Mouse (Mus musculus) gastrocnemius, adult 18-20 months (tissue): ENCODE measurements around the gene Arhgdib. TPM values are rescaled to one million over a fixed set of nuclear protein-coding genes. Genes with fewer than 3 reads are reported as not detected.
"Not testable (repeated sequence)": the region's sequence is repeated elsewhere in the genome, so short reads cannot be mapped to it uniquely, and the experiment has no call there.

ENCODE experiments used
- DNase-seq: peaks from one replicate; pipeline ENCODE4 v3.0.0; 2021; ENCODE audit warnings: low spot score
- long read RNA-seq, 2 experiments: library from polyadenylated mRNA; stranded (forward); transcript quantifications; one replicate each; pipeline ENCODE4 v2.0.0; 2021
- total RNA-seq, 2 experiments: library from RNA; stranded (reverse); gene quantifications; 2 replicates each; pipeline ENCODE4 v1.2.3; 2021

Gene Arhgdib
- 10 to 100 TPM in 1 of 2 experiments, 1 to 10 TPM in 1; 5.8 to 10.9 TPM for total RNA-seq
- long read RNA-seq, experiment 1, transcript Arhgdib-201 (6 exons, 1,193 nt) = major isoform, 6 of 9 reads
- long read RNA-seq, experiment 1, partial matches to known transcripts = 1 of 9 reads
- long read RNA-seq, experiment 1, other reads (novel, unspliced or antisense) = 0 of 9 reads
- long read RNA-seq, experiment 2, partial matches to known transcripts = 0 of 2 reads
- long read RNA-seq, experiment 2, other reads (novel, unspliced or antisense) = 0 of 2 reads

DNA sequence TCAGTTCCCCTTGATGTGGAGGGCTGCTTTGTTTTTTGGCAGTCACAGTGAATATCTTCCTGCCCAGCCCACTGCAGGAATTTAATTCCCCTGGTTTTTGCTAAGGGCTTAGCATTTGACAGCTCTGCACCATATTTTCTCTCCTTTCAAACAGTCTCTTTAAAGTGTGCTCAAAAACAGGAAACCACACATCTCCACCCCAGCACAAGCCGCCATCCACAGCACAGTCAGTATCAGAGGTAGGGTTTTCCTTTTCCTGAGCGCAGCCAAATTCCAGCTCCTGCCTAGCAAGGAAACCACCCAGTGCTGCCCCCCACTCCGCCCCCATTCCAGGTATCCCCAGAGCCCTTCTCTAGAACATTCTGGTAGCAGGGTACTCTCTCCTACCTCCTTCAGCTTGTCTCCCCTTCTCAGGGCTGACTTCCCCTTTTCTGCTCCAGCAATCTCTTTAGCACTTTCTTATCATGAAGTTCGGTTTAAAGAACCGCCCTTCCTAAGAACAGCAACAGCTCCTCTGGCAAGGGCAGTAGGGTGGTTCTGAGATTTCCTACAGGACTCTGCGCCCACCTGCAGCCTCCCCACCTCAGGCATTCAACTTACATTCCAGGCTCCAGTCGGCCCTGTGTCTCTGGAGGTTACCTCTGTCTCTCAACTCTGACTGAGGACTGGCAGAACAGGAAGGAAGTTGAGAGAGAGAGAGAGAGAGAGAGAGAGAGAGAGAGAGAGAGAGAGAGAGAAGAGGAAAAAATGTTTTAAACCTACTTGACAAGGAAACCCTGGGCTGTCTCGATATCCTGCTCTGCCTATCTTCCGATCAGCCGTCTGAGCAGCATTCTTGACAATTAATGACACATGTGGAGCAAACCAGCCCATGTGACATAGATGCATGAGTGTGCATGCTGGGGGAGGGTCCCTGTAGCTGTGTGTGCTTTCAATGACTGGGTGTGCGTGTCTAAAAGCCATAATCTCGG lies at the start of gene Arhgdib:
TSS of gene Arhgdib (minus strand) at position 849 of the 971 bp plus-strand sequence.
- DNase-seq = no peak

- no peak for DNase-seq
Observed at GRCm38 (mm10) chr6:136990557-136990956, 48.9 kb upstream of the Arhgdib start.

- DNase-seq = no peak
Observed at GRCm38 (mm10) chr6:136989824-136990497, 48.3 kb upstream of the Arhgdib start.

DNA sequence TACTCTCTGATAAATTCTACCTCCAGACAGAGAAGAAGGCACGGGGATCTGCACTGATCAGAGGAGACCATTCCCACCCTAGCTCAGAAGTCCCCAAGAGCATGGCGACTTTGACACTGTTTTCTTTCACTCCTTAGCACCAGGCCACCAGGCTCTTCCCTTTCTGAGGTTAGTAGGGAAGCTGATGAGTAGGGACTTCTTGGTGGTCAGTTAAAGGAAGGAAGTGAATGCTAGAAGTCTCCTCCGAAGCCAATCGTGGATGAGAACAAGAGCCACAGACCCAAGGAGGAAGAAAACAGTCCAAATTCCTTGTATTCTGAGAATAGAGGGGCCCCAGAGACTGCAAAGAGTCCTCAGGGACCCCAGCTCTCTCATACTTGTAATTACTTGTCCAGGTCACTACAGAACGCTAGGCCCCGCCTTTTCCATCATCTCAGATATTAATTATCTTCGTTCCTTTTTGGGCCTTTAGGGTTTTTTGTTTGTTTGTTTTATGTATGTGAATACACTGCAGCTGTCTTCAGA lies 46.9 kb upstream of the Arhgdib start:
- DNase-seq = no peak

- no peak for DNase-seq
Observed at GRCm38 (mm10) chr6:136986718-136987117, 45.0 kb upstream of the Arhgdib start.

DNA sequence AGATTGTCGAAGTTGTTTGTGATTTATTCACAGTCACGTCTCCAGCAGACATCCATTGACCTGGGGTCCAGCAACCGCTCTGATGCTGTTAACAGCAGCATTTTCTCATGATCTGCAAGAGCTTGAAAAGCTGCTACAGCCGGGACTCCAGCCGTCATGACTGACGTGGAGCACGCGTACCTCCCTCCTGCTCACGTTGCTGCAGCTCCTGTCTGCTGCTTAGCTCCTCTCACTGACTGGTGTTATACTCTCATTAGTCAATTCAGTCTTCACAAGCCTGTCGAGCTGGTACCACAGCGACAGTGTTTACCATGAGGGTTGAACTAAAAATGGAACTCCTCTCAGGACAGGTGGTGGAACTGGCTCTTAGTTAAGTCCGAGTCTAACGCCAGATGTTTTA lies 44.3 kb upstream of the Arhgdib start:
- DNase-seq = no peak

GRCm38 (mm10) chr6:136983201-136983600 lies 41.5 kb upstream of the Arhgdib start:
- DNase-seq = no peak

DNA sequence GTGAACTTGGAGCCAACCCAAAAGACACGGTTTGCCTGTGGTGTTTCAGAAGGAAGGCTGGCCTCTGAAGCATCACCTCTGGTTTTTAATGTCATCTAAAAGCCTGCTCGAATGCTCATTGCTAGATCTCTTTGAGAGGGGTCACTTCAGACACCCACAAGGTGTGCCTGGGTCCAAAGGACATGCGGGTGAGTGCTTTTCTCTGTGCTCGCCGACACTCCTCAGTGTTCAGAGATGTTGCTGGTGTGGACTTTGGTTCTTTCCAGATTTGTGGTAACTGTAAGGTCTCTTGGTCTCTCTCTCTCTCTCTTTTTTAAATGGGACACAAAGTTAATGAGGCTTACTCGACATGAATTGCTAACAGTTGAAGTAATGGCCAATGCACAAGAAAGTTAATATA lies 40.9 kb upstream of the Arhgdib start:
- no peak for DNase-seq

- DNase-seq = no peak
Observed at GRCm38 (mm10) chr6:136980331-136980746, 38.6 kb upstream of the Arhgdib start.

- DNase-seq = no peak
Observed at GRCm38 (mm10) chr6:136979274-136980082, 37.8 kb upstream of the Arhgdib start.

- DNase-seq = not testable (repeated sequence)
Observed at GRCm38 (mm10) chr6:136968877-136969276, 27.2 kb upstream of the Arhgdib start.

GRCm38 (mm10) chr6:136967466-136967865 lies 25.8 kb upstream of the Arhgdib start:
- no peak for DNase-seq

- no peak for DNase-seq
Observed at GRCm38 (mm10) chr6:136965912-136966311, 24.2 kb upstream of the Arhgdib start.

GRCm38 (mm10) chr6:136964609-136965510 lies 23.2 kb upstream of the Arhgdib start:
- DNase-seq = no peak

DNA sequence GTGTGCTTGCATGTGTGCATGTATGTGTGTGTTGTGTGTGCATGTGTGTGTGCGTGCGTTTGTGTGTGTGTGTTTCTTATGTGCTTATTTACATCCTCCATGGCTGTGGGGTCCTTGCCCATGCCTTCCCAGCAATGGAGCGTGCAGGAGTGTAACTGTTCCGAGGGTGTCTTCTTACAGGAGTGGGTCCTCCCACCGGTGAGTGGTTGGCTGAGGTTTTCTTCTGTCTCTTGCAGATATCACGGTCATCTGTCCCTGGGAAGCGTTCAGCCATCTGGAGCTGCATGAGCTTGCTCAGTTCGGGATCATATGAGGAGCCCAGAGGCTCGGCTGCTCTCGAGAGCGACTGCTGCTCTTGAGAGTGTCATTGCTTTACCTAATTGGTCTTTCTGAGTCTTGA lies 21.3 kb upstream of the Arhgdib start:
- no peak for DNase-seq

DNA sequence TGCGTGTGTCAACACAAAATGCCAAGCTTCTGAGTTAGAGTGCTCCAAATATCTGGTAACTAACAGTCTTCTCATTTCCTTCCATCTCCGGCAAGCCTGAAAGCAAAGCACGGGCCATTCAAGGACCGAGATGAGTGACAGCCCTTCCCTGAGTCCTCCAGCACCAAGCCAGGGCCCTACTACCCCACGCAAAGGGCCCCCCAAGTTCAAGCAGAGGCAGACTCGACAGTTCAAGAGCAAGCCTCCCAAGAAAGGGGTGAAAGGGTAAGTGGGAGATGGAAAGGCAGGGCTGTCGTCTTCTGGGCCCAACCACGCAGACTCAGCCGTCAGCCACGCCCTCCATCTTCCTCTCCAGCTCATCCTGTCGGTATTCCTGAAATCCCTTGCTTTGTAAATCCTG lies 17.4 kb upstream of the Arhgdib start:
- no peak for DNase-seq

GRCm38 (mm10) chr6:136957062-136957461 lies 15.4 kb upstream of the Arhgdib start:
- no peak for DNase-seq

GRCm38 (mm10) chr6:136955240-136955639 lies 13.5 kb upstream of the Arhgdib start:
- DNase-seq = no peak

DNA sequence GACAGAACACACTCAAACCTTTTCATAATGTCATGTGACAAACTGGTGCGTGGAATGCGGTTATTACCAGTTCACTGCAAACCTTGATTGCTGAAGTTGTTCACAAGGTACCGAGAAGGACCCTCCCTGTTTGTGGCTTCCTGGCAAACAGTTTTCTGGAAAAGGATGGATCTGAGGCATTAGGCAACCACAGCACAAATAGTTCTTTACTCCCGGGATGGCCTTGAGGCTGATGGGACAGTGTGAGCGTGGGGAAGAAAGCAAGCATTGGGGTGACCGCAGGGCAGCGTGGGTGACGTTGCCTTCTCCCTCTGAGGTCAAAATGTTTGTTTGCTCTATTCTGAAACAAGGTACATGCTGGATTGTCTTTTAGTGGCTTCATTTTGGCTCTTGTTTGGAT lies 13.0 kb upstream of the Arhgdib start:
- DNase-seq = no peak

GRCm38 (mm10) chr6:136954192-136954591 lies 12.5 kb upstream of the Arhgdib start:
- DNase-seq = no peak
